Mouse (Mus musculus) erythroblast, adult 5-6 weeks (primary cell): ENCODE results near the gene Ctnnbl1. TPM values are rescaled to one million over a fixed set of nuclear protein-coding genes. Genes with fewer than 3 reads are reported as not detected.

Experiments
- ATAC-seq: replicated peaks from 2 replicates; pipeline ENCODE4 v1.8.0; 2016; ENCODE audit warnings: moderate number of reproducible peaks, mild to moderate bottlenecking, moderate TSS enrichment, inconsistent platforms; ENCODE audit not compliant: poor library complexity, low FRiP score, severe bottlenecking
- total RNA-seq, 2 experiments: library from RNA; stranded (forward) in 1 of 2; stranded (reverse) in 1 of 2; fragments of 150-400 nt in 1 of 2; fragments of 200-764, 138-1000 nt in 1 of 2; gene quantifications; 2 replicates each; pipeline versions ENCODE4 v1.2.3 to v1.2.4; 2015 to 2017; ENCODE audit warnings: low replicate concordance in 2 of 2

Gene Ctnnbl1
- total RNA-seq, 2 experiments from 2014 or later, result 8.1 to 13.6 TPM

GRCm38 (mm10) chr2:157923406-157923805 is 186.2 kb downstream of the Ctnnbl1 start:
- no peak for ATAC-seq

GRCm38 (mm10) chr2:157924504-157924903 is 187.3 kb downstream of the Ctnnbl1 start:
- ATAC-seq, result no peak

- no peak for ATAC-seq
Observed at GRCm38 (mm10) chr2:157926502-157926901, 189.3 kb downstream of the Ctnnbl1 start.

GRCm38 (mm10) chr2:157926927-157927326 is 189.7 kb downstream of the Ctnnbl1 start:
- ATAC-seq, result no peak

GRCm38 (mm10) chr2:157927397-157927796 is 190.2 kb downstream of the Ctnnbl1 start:
- ATAC-seq, result no peak

- no peak for ATAC-seq
Observed at GRCm38 (mm10) chr2:157927815-157928214, 190.6 kb downstream of the Ctnnbl1 start.

- ATAC-seq, result no peak
Observed at GRCm38 (mm10) chr2:157932655-157933054, 195.5 kb downstream of the Ctnnbl1 start.

GRCm38 (mm10) chr2:157935444-157936171 is 198.4 kb downstream of the Ctnnbl1 start:
- no peak for ATAC-seq

GRCm38 (mm10) chr2:157936676-157937075 is 199.5 kb downstream of the Ctnnbl1 start:
- no peak for ATAC-seq

- ATAC-seq, result no peak
Observed at GRCm38 (mm10) chr2:157940586-157941185, 203.5 kb downstream of the Ctnnbl1 start.

Other genes with a start within 250 kb of the Ctnnbl1 start
- not detected in 2 replicates for gene Nnat, start 177.3 kb upstream of the Ctnnbl1 start, total RNA-seq (2015; ENCODE audit: low replicate concordance)
- not detected in 2 replicates for gene Nnat, start 177.3 kb upstream of the Ctnnbl1 start, total RNA-seq (2017; ENCODE audit: low replicate concordance)
- 6.9 and 11.5 TPM in 2 replicates for gene Blcap, start 166.1 kb upstream of the Ctnnbl1 start, total RNA-seq (2015; ENCODE audit: low replicate concordance)
- gene Blcap, start 166.1 kb upstream of the Ctnnbl1 start, total RNA-seq (2017; ENCODE audit: low replicate concordance), result 3.0 and 3.5 TPM in 2 replicates
- gene Vstm2l, start 177.3 kb downstream of the Ctnnbl1 start, total RNA-seq (2015; ENCODE audit: low replicate concordance), result not detected in 2 replicates
- not detected in 2 replicates for gene Vstm2l, start 177.3 kb downstream of the Ctnnbl1 start, total RNA-seq (2017; ENCODE audit: low replicate concordance)